Mouse (Mus musculus): ENCODE measurements around the gene Dffb. TPM values are rescaled to one million over a fixed set of nuclear protein-coding genes. Genes with fewer than 3 reads are reported as not detected.

The Dffb gene
- 1 to 10 TPM in 1 of 2 experiments, under 1 TPM in 1; 0.43 to 5.0 TPM for polyA plus RNA-seq (2012; fragmentation: generic; extraction: Trizol)

GRCm38 (mm10) chr4:153974431-153975291, at the start of gene Dffb, which contains the start of gene Cep104:
TSS of gene Dffb (minus strand) at chr4:153975126.
TSS of gene Cep104 (plus strand) at chr4:153975194.

GRCm38 (mm10) chr4:154011646-154012089, 36.7 kb upstream of the Dffb start, which contains the start of gene Lrrc47:
TSS of gene Lrrc47 (plus strand) at chr4:154011731.

GRCm38 (mm10) chr4:153956569-153957405, 18.1 kb downstream of the Dffb start, which contains the start of gene A430005L14Rik:
TSS of gene A430005L14Rik (plus strand) at chr4:153957237.

Other genes starting within 250 kb of the Dffb start
- 10 to 100 TPM; 24.1 to 25.6 TPM for gene A430005L14Rik, start 17.9 kb downstream of the Dffb start, polyA plus RNA-seq (2012; fragmentation: generic; extraction: Trizol)
- gene Cep104, start 68 bp upstream of the Dffb start, polyA plus RNA-seq (2012; fragmentation: generic; extraction: Trizol), result 10 to 100 TPM; 10.5 to 11.0 TPM
- 10 to 100 TPM; 19.1 to 28.1 TPM for gene Lrrc47, start 36.6 kb upstream of the Dffb start, polyA plus RNA-seq (2012; fragmentation: generic; extraction: Trizol)
- gene Smim1, start 51.1 kb upstream of the Dffb start, polyA plus RNA-seq (2012; fragmentation: generic; extraction: Trizol), result 10 to 100 TPM in 1 of 2 experiments, 1 to 10 TPM in 1; 6.9 to 31.0 TPM
- under 1 TPM in 1 of 2 experiments, not detected in 1; 0.02 TPM for gene Ccdc27, start 67.6 kb upstream of the Dffb start, polyA plus RNA-seq (2012; fragmentation: generic; extraction: Trizol)
- gene Trp73, start 165.1 kb upstream of the Dffb start, polyA plus RNA-seq (2012; fragmentation: generic; extraction: Trizol), result under 1 TPM in 1 of 2 experiments, not detected in 1; under 0.01 TPM
- gene Wrap73, start 167.2 kb upstream of the Dffb start, polyA plus RNA-seq (2012; fragmentation: generic; extraction: Trizol), result 10 to 100 TPM; 16.4 to 19.6 TPM
- 10 to 100 TPM; 26.4 to 69.1 TPM for gene Tprgl, start 185.5 kb upstream of the Dffb start, polyA plus RNA-seq (2012; fragmentation: generic; extraction: Trizol)
- gene Megf6, start 195.6 kb upstream of the Dffb start, polyA plus RNA-seq (2012; fragmentation: generic; extraction: Trizol), result under 1 TPM; 0.01 to 0.39 TPM

Data from C3H10T1/2 (cell line).